Mouse (Mus musculus) brain, embryonic 14.5 days (tissue): ENCODE data around the gene Ap4b1.
"Not testable (repeated sequence)": the region's sequence is repeated elsewhere in the genome, so short reads cannot be mapped to it uniquely, and the experiment has no call there.

Source experiments
- CTCF ChIP-seq: fragments of 200-500 bp; IDR thresholded peaks from 2 replicates; pipeline ENCODE4 v1.5.1; 2012; ENCODE audit warnings: inconsistent platforms, mild to moderate bottlenecking, moderate library complexity, borderline replicate concordance; ENCODE audit not compliant: insufficient read depth, insufficient read length; ENCODE audit errors: extremely low read depth
- POLR2A ChIP-seq: fragments of 200-500 bp; IDR thresholded peaks from 2 replicates; pipeline ENCODE4 v1.6.1; 2012; ENCODE audit warnings: mild to moderate bottlenecking, inconsistent platforms, borderline replicate concordance; ENCODE audit not compliant: poor library complexity, insufficient read depth, insufficient read length, severe bottlenecking; ENCODE audit errors: extremely low read depth

DNA sequence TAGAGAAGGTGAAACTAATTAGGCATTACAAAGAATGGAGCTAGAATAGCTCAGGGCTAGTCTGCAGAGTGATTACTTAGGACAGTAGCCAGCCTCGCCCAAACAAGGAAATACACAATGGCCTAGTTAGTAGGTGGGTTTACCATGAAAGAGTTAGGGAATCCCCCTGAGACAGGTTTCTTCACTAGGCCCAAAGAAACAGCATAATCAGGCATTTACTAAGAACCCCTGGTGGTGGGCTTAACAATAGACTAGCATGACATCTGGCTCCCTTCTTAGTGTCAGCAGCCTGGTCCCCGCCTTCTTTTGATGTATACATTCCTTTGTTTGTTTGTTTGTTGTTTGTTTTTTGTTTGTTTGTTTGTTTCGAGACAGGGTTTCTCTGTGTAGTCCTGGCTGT is 30.9 kb downstream of the Ap4b1 start:
- TF ChIP-seq CTCF, POLR2A: not testable (repeated sequence)
